Comparison of ENCODE assay signal across 16 mouse cellular contexts in the genomic region with DNA sequence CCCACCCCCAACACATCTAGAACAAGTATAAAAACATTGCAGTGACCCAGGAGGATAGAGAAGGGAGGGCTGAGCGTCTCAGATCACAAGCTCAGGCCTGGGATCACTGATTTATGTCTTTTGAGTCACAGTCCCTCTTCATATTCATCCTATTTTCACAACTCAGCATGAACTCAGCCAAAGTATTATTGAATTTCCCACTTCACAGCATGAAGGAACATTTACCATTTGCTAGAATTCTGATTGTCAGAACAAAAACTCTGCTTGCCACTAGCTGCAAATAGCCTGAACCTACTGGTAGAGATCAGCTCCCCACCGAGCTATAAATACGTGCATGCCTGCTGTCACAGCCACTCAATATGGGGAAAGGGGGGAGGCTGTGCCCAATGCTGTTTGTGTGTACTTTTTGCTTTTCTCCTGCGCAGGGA. TPM values are rescaled to one million over a fixed set of nuclear protein-coding genes. Genes with fewer than 3 reads are reported as not detected.
DNase-seq lines count a peak whose midpoint lies in the region; ATAC-seq and TF ChIP-seq lines count a peak whose summit lies in the region.
"Had no signal": no experiment of that assay in that cellular context is flagged by ENCODE, and none has a peak within 500 bp of the region (broad histone marks: within the 10 kb centered on the region; RNA-seq: fewer than 3 reads in every experiment).

No protein-coding gene starts in this region.

- no peaks in the 10 kb centered on the region for H3K27me3 ChIP-seq in heart, postnatal 0 days (ENCODE audit: control insufficient read depth, insufficient read depth, low read length)
- no peaks in the 10 kb centered on the region for H3K27me3 ChIP-seq in midbrain, postnatal 0 days (ENCODE audit: insufficient read depth, low read length)
- H3K27me3 ChIP-seq: embryonic facial prominence, embryonic 15.5 days; liver, embryonic 13.5 days; Patski had no signal

- H3K9me3 ChIP-seq in heart, postnatal 0 days (replicated peaks; ENCODE audit: control insufficient read depth, low read length): no peaks in the 10 kb centered on the region
- H3K9me3 ChIP-seq in midbrain, postnatal 0 days (ENCODE audit: low read length): no peaks in the 10 kb centered on the region
- H3K9me3 ChIP-seq: embryonic facial prominence, embryonic 15.5 days; liver, embryonic 13.5 days had no signal

- intact Hi-C loops in heart, postnatal 10 days (cut with DNase I): loop anchor here (10.0 kb wide), 1 partner anchor 288 kb away; no protein-coding TSS in a partner anchor

- DNase-seq in embryo, embryonic 10.5 days (ENCODE audit: low spot score): peak; percentile 29
- DNase-seq in embryo, embryonic 10 days (ENCODE audit: low spot score): no peak
- peak; percentile 39 for DNase-seq in heart, postnatal 0 days (ENCODE audit: low spot score)
- DNase-seq in heart, postnatal 4 days: no peak
- DNase-seq in heart, postnatal 10 days: peak; percentile 16 to 26
- DNase-seq in midbrain, postnatal 0 days (ENCODE audit: low spot score): peak; percentile 46
- DNase-seq in retina, embryonic 14.5 days (ENCODE audit: low spot score): no peak
- no peak for DNase-seq in Muller cell, postnatal 12 days (ENCODE audit: inconsistent ontology term)
- DNase-seq: adrenal gland, postnatal 25 days; kidney, adult 18-20 months; liver, embryonic 13.5 days had no signal

- TF ChIP-seq EP300 in heart, postnatal 0 days (IDR thresholded peaks at IDR 0.05; ENCODE audit: low read depth): no peak

- H3K4me3 ChIP-seq in heart, postnatal 0 days (ENCODE audit: low read depth, low read length): no peak overlapping the region
- H3K4me3 ChIP-seq in midbrain, postnatal 0 days (ENCODE audit: low read depth, low read length): no peak overlapping the region
- H3K4me3 ChIP-seq: embryonic facial prominence, embryonic 15.5 days; left cerebral cortex, adult 2 months; liver, embryonic 13.5 days had no signal

- no peak for TF ChIP-seq CTCF in heart, postnatal 0 days (IDR thresholded peaks at IDR 0.05; ENCODE audit: low read depth)
- TF ChIP-seq CTCF in midbrain, postnatal 0 days (IDR thresholded peaks at IDR 0.05): no peak

- ATAC-seq in heart, postnatal 0 days (ENCODE audit: insufficient read depth, low read depth): peak; percentile 74
- no peak for ATAC-seq in midbrain, postnatal 0 days (ENCODE audit: low FRiP score)
- ATAC-seq: Patski had no signal

- H3K27ac ChIP-seq in heart, postnatal 0 days (ENCODE audit: low read depth): peak overlapping the region; percentile 51
- no peak overlapping the region for H3K27ac ChIP-seq in midbrain, postnatal 0 days (ENCODE audit: low read depth, low read length)
- H3K27ac ChIP-seq: embryonic facial prominence, embryonic 15.5 days; left cerebral cortex, adult 2 months; liver, embryonic 13.5 days had no signal

- no peak overlapping the region for H3K4me2 ChIP-seq in heart, postnatal 0 days (ENCODE audit: low read depth, low read length)
- H3K4me2 ChIP-seq in midbrain, postnatal 0 days (ENCODE audit: low read depth, low read length, poor library complexity, severe bottlenecking): no peak overlapping the region
- H3K4me2 ChIP-seq: embryonic facial prominence, embryonic 15.5 days; liver, embryonic 13.5 days had no signal

- WGBS in heart, postnatal 0 days: 34% methylated on average over 4 of the region's 4 CpGs
- WGBS in midbrain, postnatal 0 days: 22% methylated on average over 4 of the region's 4 CpGs

- no peak overlapping the region for H3K9ac ChIP-seq in heart, postnatal 0 days (replicated peaks; ENCODE audit: low read depth, low read length)
- H3K9ac ChIP-seq in midbrain, postnatal 0 days (replicated peaks; ENCODE audit: low read length, poor library complexity, severe bottlenecking): no peak overlapping the region
- H3K9ac ChIP-seq: embryonic facial prominence, embryonic 15.5 days; liver, embryonic 13.5 days had no signal

- peaks cover 5% of the 10 kb centered on the region; the same call in 1 of the 2 replicates for H3K4me1 ChIP-seq in heart, postnatal 0 days (ENCODE audit: control insufficient read depth, insufficient read depth)
- H3K4me1 ChIP-seq in midbrain, postnatal 0 days (ENCODE audit: insufficient read depth, low read length): no peaks in the 10 kb centered on the region
- H3K4me1 ChIP-seq: embryonic facial prominence, embryonic 15.5 days; liver, embryonic 13.5 days had no signal

- H3K36me3 ChIP-seq in heart, postnatal 0 days (replicated peaks; ENCODE audit: control insufficient read depth, insufficient read depth, low read length): no peaks in the 10 kb centered on the region
- H3K36me3 ChIP-seq in midbrain, postnatal 0 days (ENCODE audit: insufficient read depth, low read length): no peaks in the 10 kb centered on the region
- H3K36me3 ChIP-seq: embryonic facial prominence, embryonic 15.5 days; liver, embryonic 13.5 days had no signal

RNA-seq across cellular contexts. Expression of gene Ppp1r17, which starts 59.1 kb away (rescaled TPM):
- 0.50 TPM in 1 of 2 replicates, not detected in the other for total RNA-seq in heart, postnatal 0 days (2014; rRNA removed; ENCODE audit: low replicate concordance)
- 0.92 and 1.2 TPM in 2 replicates for polyA plus RNA-seq in heart, postnatal 0 days (2015; fragmentation: Nextera tagmentation; extraction: Ambion mirVana)
- under 1 TPM in 1 of 2 experiments, not detected in 1; 0.25 TPM for total RNA-seq in heart, postnatal 4 days (2021)
- not detected for total RNA-seq in heart, postnatal 10 days (2021)
- 0.27 and 0.90 TPM in 2 replicates for total RNA-seq in midbrain, postnatal 0 days (2014; rRNA removed)
- polyA plus RNA-seq in midbrain, postnatal 0 days (2015; fragmentation: Nextera tagmentation; extraction: Ambion mirVana): 3.4 and 4.6 TPM in 2 replicates
- total RNA-seq: granulocyte monocyte progenitor cell, adult 5-6 weeks; megakaryocyte, adult 5-6 weeks had no signal
- polyA plus RNA-seq: embryonic facial prominence, embryonic 15.5 days; liver, embryonic 13.5 days; Patski had no signal

Comparison
In these comparisons a context has a peak if more than half of its experiments do, and no peak if none do; other contexts are left out.
1. DNase-seq: peak in embryo, embryonic 10.5 days (single experiment), heart, postnatal 0 days (single experiment), heart, postnatal 10 days (2 of 2) and midbrain, postnatal 0 days (single experiment); none in embryo, embryonic 10 days (single experiment), heart, postnatal 4 days (single experiment), retina, embryonic 14.5 days (single experiment) and Muller cell, postnatal 12 days (single experiment).